Mouse (Mus musculus) forebrain, embryonic 13.5 days (tissue): ENCODE results near the gene Exoc6. TPM values are rescaled to one million over a fixed set of nuclear protein-coding genes. Genes with fewer than 3 reads are reported as not detected.

Experiments used
- ATAC-seq: fragments of 200-750 bp; cut with Nextera tagmentation; 2 replicates; pipeline ENCODE4 v1.8.0; 2017
- H3K27ac ChIP-seq: fragments of 300-500 bp; sonication (generic); 2 replicates; pipeline ENCODE4 v1.5.1; 2015; ENCODE audit warnings: inconsistent platforms, mild to moderate bottlenecking, moderate library complexity
- H3K27me3 ChIP-seq: fragments of 300-500 bp; sonication (generic); 2 replicates; pipeline ENCODE4 v1.6.1; 2015; ENCODE audit warnings: mild to moderate bottlenecking, inconsistent platforms
- H3K36me3 ChIP-seq: fragments of 300-500 bp; sonication (generic); 2 replicates; pipeline ENCODE4 v1.6.1; 2015; ENCODE audit warnings: mild to moderate bottlenecking, inconsistent platforms; ENCODE audit not compliant: poor library complexity, severe bottlenecking
- H3K4me1 ChIP-seq: fragments of 300-500 bp; sonication (generic); 2 replicates; pipeline ENCODE4 v1.6.1; 2015; ENCODE audit warnings: inconsistent platforms
- H3K4me2 ChIP-seq: fragments of 300-500 bp; sonication (generic); 2 replicates; pipeline ENCODE4 v1.6.1; 2015; ENCODE audit warnings: inconsistent platforms, mild to moderate bottlenecking, moderate library complexity
- H3K4me3 ChIP-seq: fragments of 300-500 bp; sonication (generic); 2 replicates; pipeline ENCODE4 v1.5.1; 2015; ENCODE audit warnings: mild to moderate bottlenecking, inconsistent platforms
- H3K9ac ChIP-seq: fragments of 300-500 bp; sonication (generic); 2 replicates; pipeline ENCODE4 v1.6.1; 2015; ENCODE audit warnings: mild to moderate bottlenecking, inconsistent platforms
- H3K9me3 ChIP-seq: fragments of 300-500 bp; sonication (generic); replicated peaks from 2 replicates; pipeline ENCODE4 v1.6.1; 2016; ENCODE audit warnings: inconsistent platforms
- WGBS: fragments of 180-500 bp; shearing (Covaris S2); methylation state at CpG from one replicate; pipeline ENCODE4 v1.1.7; 2015; 5-methylcytosine and 5-hydroxymethylcytosine counted together
- polyA plus RNA-seq: library from polyadenylated mRNA; unstranded; fragments of >200 nt; fragmentation: Nextera tagmentation; extraction: Ambion mirVana; gene quantifications from 2 replicates; pipeline ENCODE4 v1.2.1, GENCODE M21; 2015

The Exoc6 gene
- polyA plus RNA-seq, 1 experiment from 2014 or later = 10.5 TPM

DNA sequence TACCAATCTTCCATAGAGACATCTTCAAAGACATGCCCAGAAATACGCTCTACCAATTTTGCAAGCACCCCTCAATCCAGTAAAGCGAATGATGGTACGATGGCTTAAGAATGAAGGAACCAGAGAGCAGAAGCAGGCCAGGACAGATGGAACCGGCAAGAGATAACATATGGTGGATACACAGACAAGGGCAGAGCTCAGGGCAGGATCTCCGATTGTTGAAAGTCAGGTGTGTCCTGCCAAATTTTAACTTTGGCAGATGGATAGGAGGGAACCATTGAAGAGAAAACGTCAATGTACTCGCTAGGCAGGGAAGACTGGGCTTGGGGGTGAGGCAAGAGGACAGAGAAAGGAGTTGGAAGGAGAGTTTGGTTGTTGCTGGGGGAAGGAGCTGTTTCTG is 176.4 kb downstream of the Exoc6 start:
- no peak overlapping the region for H3K4me3 ChIP-seq
- no peaks in the 10 kb centered on the region for H3K9me3 ChIP-seq
- no peak for ATAC-seq
- no peak overlapping the region for H3K4me2 ChIP-seq
- no peak overlapping the region for H3K9ac ChIP-seq
- H3K27me3 ChIP-seq = no peaks in the 10 kb centered on the region
- H3K27ac ChIP-seq = no peak overlapping the region
- H3K4me1 ChIP-seq = no peaks in the 10 kb centered on the region
- H3K36me3 ChIP-seq = no peaks in the 10 kb centered on the region
- WGBS = 91% methylated on average over 7 of the region's 7 CpGs

DNA sequence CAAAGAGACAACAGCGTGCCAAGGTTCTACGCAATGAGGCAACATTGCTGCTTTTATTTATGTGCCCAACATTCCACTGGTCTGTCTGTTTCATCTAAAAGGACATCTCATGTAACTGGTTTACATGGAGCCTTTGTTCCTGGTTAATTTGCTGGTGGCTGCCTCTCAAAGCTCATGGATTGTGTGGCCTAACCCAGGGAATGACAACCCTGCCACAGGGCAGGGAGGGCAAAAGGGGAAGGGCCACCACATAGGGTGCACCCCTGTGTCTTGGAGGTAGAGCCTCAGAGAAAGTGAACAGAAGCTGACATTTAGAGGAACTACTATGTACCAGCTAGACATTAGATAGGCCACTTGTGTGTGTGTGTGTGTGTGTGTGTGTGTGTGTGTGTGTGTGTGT is 177.1 kb downstream of the Exoc6 start:
- no peak overlapping the region for H3K27ac ChIP-seq
- 89% methylated on average over 2 of the region's 2 CpGs for WGBS
- H3K27me3 ChIP-seq = no peaks in the 10 kb centered on the region
- no peak overlapping the region for H3K4me3 ChIP-seq
- ATAC-seq = no peak
- no peak overlapping the region for H3K9ac ChIP-seq
- H3K4me1 ChIP-seq = no peaks in the 10 kb centered on the region
- H3K4me2 ChIP-seq = no peak overlapping the region
- no peaks in the 10 kb centered on the region for H3K9me3 ChIP-seq
- no peaks in the 10 kb centered on the region for H3K36me3 ChIP-seq

Other genes with a start within 250 kb of the Exoc6 start
- 36.8 and 45.1 TPM in 2 replicates for gene Ide, start 212.6 kb upstream of the Exoc6 start, polyA plus RNA-seq
- gene Kif11, start 174.0 kb upstream of the Exoc6 start, polyA plus RNA-seq = 69.1 and 69.6 TPM in 2 replicates
- 3.4 and 5.7 TPM in 2 replicates for gene Hhex, start 115.6 kb upstream of the Exoc6 start, polyA plus RNA-seq
- gene Cyp26c1, start 135.2 kb downstream of the Exoc6 start, polyA plus RNA-seq = not detected in 2 replicates
- gene Cyp26a1, start 147.4 kb downstream of the Exoc6 start, polyA plus RNA-seq = 0.15 TPM in 1 of 2 replicates, not detected in the other